Mouse (Mus musculus) stomach, embryonic 15.5 days (tissue): ENCODE measurements around the gene Armcx5. TPM values are rescaled to one million over a fixed set of nuclear protein-coding genes. Genes with fewer than 3 reads are reported as not detected.
"Not testable (repeated sequence)": the region's sequence is repeated elsewhere in the genome, so short reads cannot be mapped to it uniquely, and the experiment has no call there.

Source experiments
- ATAC-seq: fragments of 200-750 bp; cut with Nextera tagmentation; 2 replicates; pipeline ENCODE4 v1.8.0; 2017; ENCODE audit warnings: low read depth, moderate number of reproducible peaks, moderate TSS enrichment; ENCODE audit not compliant: insufficient read depth, low FRiP score
- H3K27ac ChIP-seq: fragments of 300-500 bp; sonication (generic); 2 replicates; pipeline ENCODE4 v1.5.1; 2015; ENCODE audit warnings: mild to moderate bottlenecking, inconsistent platforms
- H3K27me3 ChIP-seq: fragments of 300-500 bp; sonication (generic); replicated peaks from 2 replicates; pipeline ENCODE4 v1.6.1; 2015; ENCODE audit warnings: inconsistent platforms
- H3K36me3 ChIP-seq: fragments of 300-500 bp; sonication (generic); 2 replicates; pipeline ENCODE4 v1.6.1; 2015; ENCODE audit warnings: inconsistent platforms
- H3K4me1 ChIP-seq: fragments of 300-500 bp; sonication (generic); 2 replicates; pipeline ENCODE4 v1.6.1; 2015; ENCODE audit warnings: inconsistent platforms
- H3K4me2 ChIP-seq: fragments of 300-500 bp; sonication (generic); 2 replicates; pipeline ENCODE4 v1.6.1; 2015; ENCODE audit warnings: mild to moderate bottlenecking, inconsistent platforms
- H3K4me3 ChIP-seq: fragments of 300-500 bp; sonication (generic); replicated peaks from 2 replicates; pipeline ENCODE4 v1.5.1; 2015; ENCODE audit warnings: inconsistent platforms
- H3K9ac ChIP-seq: fragments of 300-500 bp; sonication (generic); 2 replicates; pipeline ENCODE4 v1.6.1; 2015; ENCODE audit warnings: inconsistent platforms
- H3K9me3 ChIP-seq: fragments of 300-500 bp; sonication (generic); 2 replicates; pipeline ENCODE4 v1.6.1; 2016; ENCODE audit warnings: inconsistent platforms
- WGBS: fragments of 180-500 bp; shearing (Covaris S2); methylation state at CpG from one replicate; pipeline ENCODE4 v1.1.7; 2015; 5-methylcytosine and 5-hydroxymethylcytosine counted together
- polyA plus RNA-seq: library from polyadenylated mRNA; unstranded; fragments of >200 nt; fragmentation: Nextera tagmentation; extraction: Ambion mirVana; gene quantifications from 2 replicates; pipeline ENCODE4 v1.2.1, GENCODE M21; 2015

Gene Armcx5
- polyA plus RNA-seq = 8.0 and 9.4 TPM in 2 replicates

GRCm38 (mm10) chrX:135742304-135743055 lies at the start of gene Armcx5, which contains the start of gene Gprasp1:
Gene Armcx5 (plus strand): TSS chrX:135742733.
Gene Gprasp1 (plus strand): TSS chrX:135742733.
- no peaks in the 10 kb centered on the region for H3K36me3 ChIP-seq
- 16% methylated on average over 48 of the region's 48 CpGs for WGBS
- no peaks in the 10 kb centered on the region for H3K27me3 ChIP-seq
- peak within 1 kb of the TSS; percentile 69; the same call in 1 of the 2 replicates for H3K27ac ChIP-seq
- peak within 1 kb of the TSS; percentile 60 for H3K4me3 ChIP-seq
- H3K9me3 ChIP-seq = no peaks in the 10 kb centered on the region
- peak within 1 kb of the TSS; percentile 50 for H3K4me2 ChIP-seq
- no peaks in the 10 kb centered on the region for H3K4me1 ChIP-seq
- ATAC-seq = peak; percentile 95
- H3K9ac ChIP-seq = peak within 1 kb of the TSS; percentile 22; the same call in 1 of the 2 replicates

GRCm38 (mm10) chrX:135693633-135694032 lies 48.9 kb upstream of the Armcx5 start, which contains the start of gene Tcp11x2:
Gene Tcp11x2 (minus strand): TSS chrX:135693790.
- Histone ChIP-seq H3K4me3 (no peak within 1 kb of the TSS), H3K4me2 (no peak within 1 kb of the TSS), H3K4me1 (no peaks in the 10 kb centered on the region), H3K36me3 (no peaks in the 10 kb centered on the region), H3K27me3 (no peaks in the 10 kb centered on the region), H3K9ac (no peak within 1 kb of the TSS), H3K9me3 (no peaks in the 10 kb centered on the region), H3K27ac (no peak within 1 kb of the TSS)
- no peak for ATAC-seq
- 65% methylated on average over 1 of the region's 1 CpGs for WGBS

- 82% methylated on average over 1 of the region's 1 CpGs for WGBS
- H3K9ac ChIP-seq = no peak overlapping the region
- no peaks in the 10 kb centered on the region for H3K9me3 ChIP-seq
- H3K4me2 ChIP-seq = no peak overlapping the region
- H3K36me3 ChIP-seq = no peaks in the 10 kb centered on the region
- no peak for ATAC-seq
- no peak overlapping the region for H3K4me3 ChIP-seq
- H3K4me1 ChIP-seq = no peaks in the 10 kb centered on the region
- H3K27ac ChIP-seq = no peak overlapping the region
- H3K27me3 ChIP-seq = no peaks in the 10 kb centered on the region
Measured at GRCm38 (mm10) chrX:135703111-135703510, 39.4 kb upstream of the Armcx5 start.

- Histone ChIP-seq H3K9me3 (no peaks in the 10 kb centered on the region), H3K36me3 (no peaks in the 10 kb centered on the region), H3K4me3 (no peak overlapping the region), H3K27me3 (no peaks in the 10 kb centered on the region), H3K9ac (no peak overlapping the region), H3K4me1 (no peaks in the 10 kb centered on the region), H3K4me2 (no peak overlapping the region), H3K27ac (no peak overlapping the region)
- ATAC-seq = no peak
- WGBS = 34% methylated on average over 2 of the region's 2 CpGs
Measured at GRCm38 (mm10) chrX:135704349-135704748, 38.2 kb upstream of the Armcx5 start.

- Histone ChIP-seq H3K27ac (no peak overlapping the region), H3K36me3 (no peaks in the 10 kb centered on the region), H3K4me3 (no peak overlapping the region), H3K9ac (no peak overlapping the region), H3K4me1 (no peaks in the 10 kb centered on the region), H3K27me3 (no peaks in the 10 kb centered on the region), H3K4me2 (no peak overlapping the region), H3K9me3 (no peaks in the 10 kb centered on the region)
- no peak for ATAC-seq
- WGBS = 72% methylated on average over 2 of the region's 2 CpGs
Measured at GRCm38 (mm10) chrX:135712845-135713244, 29.7 kb upstream of the Armcx5 start.

- Histone ChIP-seq H3K4me2 (no peak within 1 kb of the TSS), H3K36me3 (no peaks in the 10 kb centered on the region), H3K27ac (no peak within 1 kb of the TSS), H3K9me3 (no peaks in the 10 kb centered on the region), H3K9ac (no peak within 1 kb of the TSS), H3K4me1 (no peaks in the 10 kb centered on the region), H3K27me3 (no peaks in the 10 kb centered on the region), H3K4me3 (no peak within 1 kb of the TSS)
- no peak for ATAC-seq
- 81% methylated on average over 10 of the region's 10 CpGs for WGBS
Measured at GRCm38 (mm10) chrX:135725161-135725560, 17.4 kb upstream of the Armcx5 start, which contains the start of gene Tmsb15a. Gene Tmsb15a (minus strand): TSS chrX:135725261.

- Histone ChIP-seq H3K4me1 (no peaks in the 10 kb centered on the region), H3K4me2 (no peak overlapping the region), H3K9me3 (no peaks in the 10 kb centered on the region), H3K27ac (no peak overlapping the region), H3K36me3 (no peaks in the 10 kb centered on the region), H3K9ac (no peak overlapping the region), H3K27me3 (no peaks in the 10 kb centered on the region), H3K4me3 (no peak overlapping the region)
- no peak for ATAC-seq
- WGBS = 91% methylated on average over 2 of the region's 2 CpGs
Measured at GRCm38 (mm10) chrX:135738730-135739520, 3.6 kb upstream of the Armcx5 start.

- 0 out of 2 replicates have a peak, but pooled peaks have one; percentile 12 for ATAC-seq
- Histone ChIP-seq H3K9me3 (no peaks in the 10 kb centered on the region), H3K36me3 (no peaks in the 10 kb centered on the region), H3K27me3 (no peaks in the 10 kb centered on the region), H3K27ac (peak overlapping the region; percentile 54; the same call in 1 of the 2 replicates), H3K4me1 (no peaks in the 10 kb centered on the region), H3K9ac (0 out of 2 replicates have a peak overlapping the region, but pooled peaks have one; percentile 22), H3K4me3 (peak overlapping the region; percentile 60), H3K4me2 (peak overlapping the region; percentile 50)
- WGBS = 14% methylated on average over 7 of the region's 7 CpGs
Measured at GRCm38 (mm10) chrX:135743056-135743355, 473 bp downstream of the Armcx5 start.

- H3K9me3 ChIP-seq, H3K9ac ChIP-seq, H3K4me2 ChIP-seq, H3K36me3 ChIP-seq, H3K27ac ChIP-seq, H3K27me3 ChIP-seq, ATAC-seq, H3K4me1 ChIP-seq, H3K4me3 ChIP-seq: not testable (repeated sequence)
- 92% methylated on average over 3 of the region's 3 CpGs for WGBS
Measured at GRCm38 (mm10) chrX:135745376-135745775, 2.8 kb downstream of the Armcx5 start.

- H3K27me3 ChIP-seq = no peaks in the 10 kb centered on the region
- H3K9ac ChIP-seq = no peak overlapping the region
- H3K4me1 ChIP-seq = no peaks in the 10 kb centered on the region
- no peak overlapping the region for H3K4me2 ChIP-seq
- no peak overlapping the region for H3K27ac ChIP-seq
- WGBS = 3% methylated on average over 2 of the region's 2 CpGs
- ATAC-seq = no peak
- H3K4me3 ChIP-seq = no peak overlapping the region
- H3K9me3 ChIP-seq = no peaks in the 10 kb centered on the region
- no peaks in the 10 kb centered on the region for H3K36me3 ChIP-seq
Measured at GRCm38 (mm10) chrX:135752832-135753231, 10.3 kb downstream of the Armcx5 start.

- no peaks in the 10 kb centered on the region for H3K9me3 ChIP-seq
- ATAC-seq = no peak
- no peak overlapping the region for H3K4me2 ChIP-seq
Measured at GRCm38 (mm10) chrX:135761707-135762106, 19.2 kb downstream of the Armcx5 start.

GRCm38 (mm10) chrX:135768043-135768548 lies 25.6 kb downstream of the Armcx5 start:
- peak; percentile 63; the same call in 1 of the 2 replicates for ATAC-seq
- Histone ChIP-seq H3K9me3 (no peaks in the 10 kb centered on the region), H3K4me1 (no peaks in the 10 kb centered on the region), H3K4me2 (no peak overlapping the region), H3K36me3 (no peaks in the 10 kb centered on the region), H3K27me3 (no peaks in the 10 kb centered on the region), H3K27ac (no peak overlapping the region), H3K9ac (no peak overlapping the region), H3K4me3 (no peak overlapping the region)
- 49% methylated on average over 3 of the region's 3 CpGs for WGBS

More at GRCm38 (mm10) chrX:135761707-135762106, 19.2 kb downstream of the Armcx5 start:
- Histone ChIP-seq H3K4me1 (no peaks in the 10 kb centered on the region), H3K27ac (no peak overlapping the region), H3K36me3 (no peaks in the 10 kb centered on the region), H3K27me3 (no peaks in the 10 kb centered on the region), H3K4me3 (no peak overlapping the region), H3K9ac (no peak overlapping the region)
